Mouse (Mus musculus) E14TG2a.4 (cell line): ENCODE results near the gene Rnf126.

Source experiments
- CTCF ChIP-seq: conservative IDR thresholded peaks from 2 replicates; pipeline ENCODE4 v1.5.1; 2014; ENCODE audit warnings: low read length
- NANOG ChIP-seq: IDR thresholded peaks from 2 replicates; pipeline ENCODE4 v1.6.1; 2014; ENCODE audit warnings: borderline replicate concordance, low read length, mixed read lengths
- POU5F1 ChIP-seq: IDR thresholded peaks from 2 replicates; pipeline ENCODE4 v1.6.1; 2014; ENCODE audit warnings: low read length, borderline replicate concordance

DNA sequence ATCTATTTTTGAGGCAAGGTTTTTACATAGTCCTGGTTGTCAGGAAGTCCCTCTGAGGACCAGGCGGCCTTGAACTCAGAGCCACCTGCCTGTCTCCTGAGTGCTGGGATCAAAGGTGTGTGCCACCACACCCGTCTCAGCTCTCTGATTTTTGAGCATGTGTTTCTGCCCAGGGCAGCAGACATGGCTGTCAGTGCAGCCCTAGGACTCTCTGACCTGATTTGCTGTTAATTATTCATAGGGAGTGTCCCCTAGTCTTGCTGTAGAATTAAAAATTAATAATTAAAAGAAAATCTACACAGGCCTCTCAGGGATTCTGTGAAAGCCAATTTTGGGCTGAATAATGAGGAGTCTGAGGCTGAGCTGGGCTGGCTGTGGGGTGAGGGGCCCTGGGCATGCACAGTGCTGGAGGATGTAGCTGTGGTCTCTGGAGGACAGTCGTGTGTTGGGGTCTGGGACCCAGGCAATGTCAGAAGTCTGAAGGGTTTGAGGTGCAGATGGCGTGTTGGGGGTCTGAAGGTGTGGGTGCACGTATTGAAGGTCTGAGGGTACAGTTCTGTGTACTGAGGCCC, 47.6 kb upstream of the Rnf126 start:
- TF ChIP-seq CTCF (no peak), POU5F1 (no peak), NANOG (no peak)
